Mouse (Mus musculus): ENCODE data around the gene Nek9. TPM values are rescaled to one million over a fixed set of nuclear protein-coding genes. Genes with fewer than 3 reads are reported as not detected.

Nek9 gene
- total RNA-seq (2021): 10 to 100 TPM; 47.7 to 51.9 TPM
- long read RNA-seq, experiment 1, full-length matches to known transcripts: 6 of 17 reads
- long read RNA-seq, experiment 1, partial matches to known transcripts: 4 of 17 reads
- long read RNA-seq, experiment 1, other reads (novel, unspliced or antisense): 7 of 17 reads
- long read RNA-seq, experiment 2, full-length matches to known transcripts: 7 of 16 reads
- long read RNA-seq, experiment 2, partial matches to known transcripts: 5 of 16 reads
- long read RNA-seq, experiment 2, other reads (novel, unspliced or antisense): 4 of 16 reads

- peak; percentile 94 for DNase-seq
- intact Hi-C loops (cut with DNase I; ENCODE audit: low total_unique reads): no loop called here
Measured at GRCm38 (mm10) chr12:85339243-85339729, at the start of gene Nek9. Gene Nek9, minus strand, starts transcription at chr12:85339362.

DNA sequence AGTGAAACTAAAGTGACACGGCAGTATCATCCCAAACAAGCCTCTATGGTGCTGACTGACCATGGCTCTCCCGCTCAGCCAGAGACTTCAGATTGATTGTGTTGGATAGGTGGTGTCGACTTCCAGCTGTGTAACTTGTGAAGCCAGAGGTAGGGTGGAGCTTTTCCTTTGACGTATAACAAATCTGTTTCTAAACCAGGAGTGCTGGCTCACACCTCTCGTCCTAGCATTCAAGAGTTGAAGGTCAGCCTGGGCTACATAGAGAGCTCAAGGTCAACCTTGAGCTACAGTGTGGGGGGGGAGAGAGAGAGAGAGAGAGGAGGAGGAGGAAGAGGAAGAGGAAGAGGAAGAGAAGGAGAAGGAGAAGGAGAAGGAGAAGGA, 46.8 kb upstream of the Nek9 start:
- intact Hi-C loops (cut with DNase I; ENCODE audit: low total_unique reads): no loop called here

GRCm38 (mm10) chr12:85385329-85385994, 46.3 kb upstream of the Nek9 start:
- DNase-seq: no peak
- intact Hi-C loops (cut with DNase I; ENCODE audit: low total_unique reads): no loop called here

More for the DNA sequence above, 46.8 kb upstream of the Nek9 start:
- DNase-seq: no peak

- intact Hi-C loops (cut with DNase I; ENCODE audit: low total_unique reads): no loop called here
- no peak for DNase-seq
Measured at GRCm38 (mm10) chr12:85382761-85383680, 43.9 kb upstream of the Nek9 start.

DNA sequence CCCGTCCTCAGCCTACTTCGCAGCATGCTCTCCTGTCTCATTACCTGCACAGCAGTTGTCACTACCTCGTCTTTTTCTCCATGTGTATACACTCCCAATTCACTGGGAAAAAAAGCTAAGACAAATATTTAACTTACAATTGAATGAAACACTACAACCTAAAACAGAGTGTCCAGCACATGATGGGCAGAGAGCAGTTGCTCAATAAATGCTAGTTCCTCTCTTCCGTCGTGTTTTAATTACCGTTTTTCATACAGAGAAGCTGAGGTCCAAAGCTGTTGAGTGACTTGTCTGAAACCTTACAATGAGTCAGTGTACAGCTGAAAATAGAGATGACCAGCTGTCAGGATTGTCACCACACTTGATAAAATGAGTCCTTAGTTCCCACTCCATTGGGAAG, 42.4 kb upstream of the Nek9 start:
- intact Hi-C loops (cut with DNase I; ENCODE audit: low total_unique reads): no loop called here
- no peak for DNase-seq

DNA sequence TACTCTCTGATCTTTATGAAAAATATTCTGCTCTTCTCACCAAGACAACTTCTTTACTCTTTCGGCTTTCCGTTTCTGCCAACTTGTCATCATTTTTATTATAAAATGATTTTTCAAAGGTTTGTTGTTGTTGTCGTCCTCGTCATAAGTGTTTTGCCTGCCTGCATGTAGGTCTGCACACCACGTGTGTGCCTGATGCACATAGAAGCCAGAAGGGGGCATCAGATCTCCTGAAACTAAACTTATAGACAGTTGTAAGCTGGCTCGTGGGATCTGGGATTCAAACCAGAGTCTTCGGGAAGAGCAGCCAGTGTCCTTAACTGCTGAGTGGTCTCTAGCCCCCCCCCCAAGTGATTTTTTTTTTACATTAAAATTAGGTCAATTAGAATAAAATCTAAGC, 41.8 kb upstream of the Nek9 start:
- DNase-seq: no peak
- intact Hi-C loops (cut with DNase I; ENCODE audit: low total_unique reads): no loop called here

GRCm38 (mm10) chr12:85380308-85380707, 41.1 kb upstream of the Nek9 start:
- no peak for DNase-seq
- intact Hi-C loops (cut with DNase I; ENCODE audit: low total_unique reads): no loop called here

DNA sequence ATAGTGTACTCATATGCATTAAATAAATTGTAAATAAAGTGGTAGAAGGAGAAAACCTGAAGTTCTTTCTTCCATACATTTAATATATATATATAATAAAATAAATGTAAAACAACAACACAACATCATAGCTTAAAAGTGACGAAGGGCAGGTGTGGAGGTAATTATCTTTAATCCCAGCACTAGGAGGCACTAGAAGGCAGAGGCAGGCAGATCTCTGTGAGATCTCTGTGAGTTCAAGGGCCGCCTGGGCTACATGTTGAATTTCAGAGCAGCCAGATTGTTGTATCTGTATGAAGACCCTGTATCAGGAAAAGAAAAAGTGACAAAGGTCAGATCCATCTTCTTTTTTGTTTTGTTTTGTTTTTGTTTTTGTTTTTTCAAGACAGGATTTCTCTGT, 39.1 kb upstream of the Nek9 start:
- DNase-seq: no peak
- intact Hi-C loops (cut with DNase I; ENCODE audit: low total_unique reads): no loop called here

GRCm38 (mm10) chr12:85374561-85375272, 35.6 kb upstream of the Nek9 start, which contains the start of gene Tmed10:
Gene Tmed10, minus strand, starts transcription at chr12:85374847.
- intact Hi-C loops (cut with DNase I; ENCODE audit: low total_unique reads): no loop called here
- peak; percentile 88 for DNase-seq

GRCm38 (mm10) chr12:85373591-85374560, 34.7 kb upstream of the Nek9 start:
- intact Hi-C loops (cut with DNase I; ENCODE audit: low total_unique reads): no loop called here
- DNase-seq: peak; percentile 82

DNA sequence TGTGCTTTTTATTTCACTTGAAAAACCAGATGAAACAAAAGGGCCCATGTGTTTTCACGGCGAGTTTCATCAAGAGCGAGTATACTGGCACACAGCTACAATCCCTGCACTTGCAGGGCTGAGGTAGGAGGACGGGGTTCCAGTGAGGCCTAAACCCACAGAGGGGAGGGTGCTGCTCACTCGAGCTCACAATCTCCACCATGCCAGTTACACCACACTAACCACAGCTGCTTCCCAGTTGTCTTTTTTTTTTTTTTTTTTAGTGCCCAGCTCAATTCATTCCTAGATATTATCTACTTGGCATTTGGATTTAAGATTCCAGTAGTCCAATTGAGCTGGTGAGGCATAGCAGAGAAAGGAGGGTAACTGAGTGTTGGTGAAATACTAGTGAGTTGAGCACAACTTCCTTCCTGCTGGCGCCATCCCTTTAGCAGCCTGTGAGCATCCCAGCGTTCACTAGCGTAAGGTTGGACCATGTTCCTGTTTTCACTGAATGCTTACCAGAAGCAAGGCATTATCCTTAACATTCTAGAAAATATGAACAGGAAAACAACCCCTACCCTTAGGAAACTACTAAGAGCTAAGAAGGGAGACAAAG, 33.0 kb upstream of the Nek9 start:
- DNase-seq: no peak
- intact Hi-C loops (cut with DNase I; ENCODE audit: low total_unique reads): no loop called here

- DNase-seq: no peak
- intact Hi-C loops (cut with DNase I; ENCODE audit: low total_unique reads): no loop called here
Measured at GRCm38 (mm10) chr12:85368441-85369063, 29.4 kb upstream of the Nek9 start.

DNA sequence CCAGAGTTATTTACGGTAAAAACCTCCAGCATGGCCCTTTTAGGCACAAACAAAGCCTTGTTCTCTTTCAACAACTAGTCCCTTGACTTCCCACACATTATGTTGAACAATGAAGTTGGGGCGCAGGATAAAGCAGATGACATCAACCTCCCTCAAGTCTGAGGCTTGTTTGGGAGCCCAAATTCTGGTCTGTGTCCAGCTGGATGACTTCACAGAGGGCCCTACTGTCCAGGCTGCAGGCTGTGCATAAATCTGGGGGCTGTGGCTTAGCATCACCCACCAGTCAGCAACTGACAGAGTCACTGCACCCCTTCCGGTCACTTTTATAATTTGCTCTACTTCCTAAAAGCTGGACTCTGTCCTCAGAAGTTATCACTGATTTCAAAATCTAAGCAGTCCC, 27.1 kb upstream of the Nek9 start:
- DNase-seq: peak; percentile 37
- intact Hi-C loops (cut with DNase I; ENCODE audit: low total_unique reads): no loop called here

- intact Hi-C loops (cut with DNase I; ENCODE audit: low total_unique reads): no loop called here
- no peak for DNase-seq
Measured at GRCm38 (mm10) chr12:85362510-85362909, 23.3 kb upstream of the Nek9 start.

DNA sequence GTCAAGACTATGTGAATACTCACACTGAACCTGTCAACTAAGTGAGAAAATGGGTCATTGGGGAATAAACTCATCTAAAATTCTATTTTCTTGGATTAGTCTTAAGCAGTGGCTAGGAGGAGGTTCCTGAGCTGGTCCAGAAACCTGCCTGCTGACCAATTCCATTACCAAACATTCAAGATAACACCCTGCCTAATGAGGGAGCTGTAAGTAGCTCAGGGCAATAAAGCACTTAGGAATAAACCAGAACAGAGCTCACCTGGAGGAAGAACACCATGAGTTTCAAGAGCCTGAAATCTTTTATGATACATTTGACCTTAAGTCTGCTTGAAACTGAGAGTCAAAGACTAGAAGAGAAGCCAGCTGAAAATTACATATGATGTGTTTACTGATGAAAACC, 22.4 kb upstream of the Nek9 start:
- no peak for DNase-seq
- intact Hi-C loops (cut with DNase I; ENCODE audit: low total_unique reads): no loop called here

DNA sequence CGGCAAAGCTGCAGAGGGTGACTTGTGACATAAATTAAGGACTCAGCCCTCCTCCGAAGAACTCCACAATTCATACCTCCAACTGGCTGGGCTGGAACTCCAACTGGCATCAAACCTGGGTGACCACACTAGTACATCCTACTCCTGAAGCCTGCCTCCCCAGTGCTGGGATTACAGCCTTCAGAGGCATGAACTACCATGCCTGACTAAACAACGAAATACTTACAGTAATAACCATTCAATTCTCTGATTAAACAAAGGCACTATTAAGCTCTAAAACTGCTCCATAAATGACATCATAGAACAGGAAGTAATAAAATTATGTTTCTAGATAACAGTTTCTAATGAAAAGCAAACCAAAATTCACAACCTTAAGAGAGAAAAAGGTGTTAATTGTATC, 22.0 kb upstream of the Nek9 start:
- intact Hi-C loops (cut with DNase I; ENCODE audit: low total_unique reads): no loop called here
- no peak for DNase-seq

DNA sequence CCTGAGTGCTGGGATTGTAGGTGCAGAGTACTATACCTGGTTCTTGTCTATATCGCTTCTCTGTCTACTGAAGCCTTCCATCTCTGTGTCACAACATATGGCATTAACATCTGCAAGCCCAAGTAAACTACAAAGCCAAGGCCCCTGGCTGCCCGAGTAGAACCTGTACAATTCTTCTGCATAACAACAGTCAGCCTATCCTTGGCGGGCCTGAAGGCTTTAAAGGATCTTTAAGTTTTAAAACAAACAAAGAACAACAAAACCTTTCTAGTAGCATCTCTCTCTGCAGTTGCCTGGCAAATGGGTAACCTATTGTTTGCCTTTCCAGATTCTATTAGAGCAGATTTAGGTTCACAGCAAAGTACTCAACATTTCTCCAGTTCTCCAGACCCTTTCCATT, 14.9 kb upstream of the Nek9 start:
- intact Hi-C loops (cut with DNase I; ENCODE audit: low total_unique reads): no loop called here
- DNase-seq: no peak
